Mouse (Mus musculus): ENCODE results near the gene Pcdh20. TPM values are rescaled to one million over a fixed set of nuclear protein-coding genes. Genes with fewer than 3 reads are reported as not detected.

The Pcdh20 gene
- polyA plus RNA-seq (2012; rRNA removed), result 0.06 TPM in 2 replicates

DNA sequence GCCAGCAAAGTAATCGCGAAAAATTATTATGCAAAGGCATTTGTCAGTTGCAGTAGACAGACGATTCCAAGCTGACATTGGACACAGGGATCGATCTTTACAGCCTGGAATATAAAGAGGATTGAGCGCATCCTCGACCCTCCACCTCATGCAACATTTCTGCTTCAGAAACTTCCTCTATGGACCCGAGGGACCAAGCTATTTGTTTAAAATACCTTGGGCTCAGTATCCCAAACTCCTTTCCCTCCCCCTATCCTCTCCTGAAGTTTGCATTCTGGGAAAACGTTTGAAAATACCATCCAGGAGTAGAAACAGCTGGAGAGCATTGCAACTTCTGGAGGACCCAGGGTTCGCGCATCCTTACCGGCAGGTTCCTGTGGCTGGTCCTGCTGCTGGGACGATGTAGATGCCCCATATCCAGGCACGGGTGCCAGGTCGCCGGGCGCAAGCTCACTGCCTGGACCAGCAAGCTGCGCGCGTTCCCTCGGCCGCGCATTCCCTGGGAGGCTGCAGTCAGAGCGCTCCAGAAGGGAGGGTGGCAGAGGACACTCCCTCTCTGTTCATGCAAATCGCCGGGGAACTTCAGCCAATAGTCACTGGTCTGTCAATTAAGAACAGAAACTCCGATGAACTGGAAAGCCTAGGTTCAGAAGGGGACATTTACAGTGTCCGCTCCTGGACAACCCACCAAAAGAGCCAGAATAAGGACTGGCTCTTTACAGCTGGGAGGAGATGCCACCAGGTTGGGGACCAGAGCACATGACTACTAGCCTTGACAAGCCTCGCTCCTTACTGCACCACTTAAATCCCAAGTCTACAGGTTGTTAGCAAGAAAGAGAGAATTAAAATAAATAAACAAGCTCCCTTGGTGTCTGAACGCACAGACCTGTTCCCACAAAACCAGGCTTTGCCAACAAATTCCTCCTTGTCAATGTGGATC, at the start of gene Pcdh20:
Pcdh20 (minus strand) TSS at position 902 of the 940 bp plus-strand sequence.

All from liver, embryonic 18 days (tissue).